Mouse (Mus musculus) brain, embryonic 14.5 days (tissue): ENCODE measurements around the gene Arhgef25.

ENCODE experiments used
- CTCF ChIP-seq: fragments of 200-500 bp; IDR thresholded peaks from 2 replicates; pipeline ENCODE4 v1.5.1; 2012; ENCODE audit warnings: inconsistent platforms, mild to moderate bottlenecking, moderate library complexity, borderline replicate concordance; ENCODE audit not compliant: insufficient read depth, insufficient read length; ENCODE audit errors: extremely low read depth
- POLR2A ChIP-seq: fragments of 200-500 bp; IDR thresholded peaks from 2 replicates; pipeline ENCODE4 v1.6.1; 2012; ENCODE audit warnings: mild to moderate bottlenecking, inconsistent platforms, borderline replicate concordance; ENCODE audit not compliant: poor library complexity, insufficient read depth, insufficient read length, severe bottlenecking; ENCODE audit errors: extremely low read depth

DNA sequence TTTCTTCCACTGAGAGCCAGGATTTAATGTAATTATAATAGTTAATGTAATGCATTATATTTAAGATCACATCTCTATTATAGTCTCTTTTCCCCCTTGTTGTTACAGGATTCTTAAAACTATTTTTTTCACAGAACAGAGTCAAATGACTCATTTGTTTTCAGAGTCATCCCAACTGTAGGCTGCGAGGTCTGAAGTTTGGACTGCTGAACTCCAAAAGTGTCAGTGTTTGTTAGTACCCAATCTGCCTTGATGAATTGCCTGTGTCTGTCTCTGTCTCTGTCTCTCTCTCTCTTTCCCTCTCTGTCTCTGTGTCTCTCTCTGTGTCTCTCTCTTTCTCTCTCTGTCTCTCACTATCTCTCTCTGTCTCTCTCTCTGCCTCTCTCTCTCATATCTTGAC is 33.4 kb downstream of the Arhgef25 start:
- TF ChIP-seq CTCF (no peak), POLR2A (no peak)
